Mouse (Mus musculus): Measurements from ENCODE around the gene Wbp2nl. TPM values are rescaled to one million over a fixed set of nuclear protein-coding genes. Genes with fewer than 3 reads are reported as not detected.

Gene Wbp2nl
- polyA plus RNA-seq, 1 experiment, result not detected

GRCm38 (mm10) chr15:82272295-82272694 lies 26.5 kb upstream of the Wbp2nl start:
- no peak overlapping the region for H3K4me3 ChIP-seq (ENCODE audit: insufficient read depth, low read length)
- H3K4me1 ChIP-seq (ENCODE audit: control insufficient read depth, insufficient read depth, low read length), result no peaks in the 10 kb centered on the region
- H3K27ac ChIP-seq (ENCODE audit: insufficient read depth, low read depth, low read length), result no peak overlapping the region
- TF ChIP-seq POLR2A (IDR thresholded peaks at IDR 0.05; ENCODE audit: borderline replicate concordance, low read depth, low read length) (no peak), CTCF (IDR thresholded peaks at IDR 0.05; ENCODE audit: low read depth, low read length) (no peak)

- H3K4me3 ChIP-seq (ENCODE audit: insufficient read depth, low read length), result peak within 1 kb of the TSS; percentile 65
- TF ChIP-seq POLR2A (IDR thresholded peaks at IDR 0.05; ENCODE audit: borderline replicate concordance, low read depth, low read length) (no peak), CTCF (IDR thresholded peaks at IDR 0.05; ENCODE audit: low read depth, low read length) (no peak)
- H3K27ac ChIP-seq (ENCODE audit: insufficient read depth, low read depth, low read length), result no peak within 1 kb of the TSS
These were observed 24.2 kb upstream of the Wbp2nl start, which contains the start of gene Sept3 for GRCm38 (mm10) chr15:82274593-82274926. Gene Sept3 (plus strand): TSS chr15:82274893.

DNA sequence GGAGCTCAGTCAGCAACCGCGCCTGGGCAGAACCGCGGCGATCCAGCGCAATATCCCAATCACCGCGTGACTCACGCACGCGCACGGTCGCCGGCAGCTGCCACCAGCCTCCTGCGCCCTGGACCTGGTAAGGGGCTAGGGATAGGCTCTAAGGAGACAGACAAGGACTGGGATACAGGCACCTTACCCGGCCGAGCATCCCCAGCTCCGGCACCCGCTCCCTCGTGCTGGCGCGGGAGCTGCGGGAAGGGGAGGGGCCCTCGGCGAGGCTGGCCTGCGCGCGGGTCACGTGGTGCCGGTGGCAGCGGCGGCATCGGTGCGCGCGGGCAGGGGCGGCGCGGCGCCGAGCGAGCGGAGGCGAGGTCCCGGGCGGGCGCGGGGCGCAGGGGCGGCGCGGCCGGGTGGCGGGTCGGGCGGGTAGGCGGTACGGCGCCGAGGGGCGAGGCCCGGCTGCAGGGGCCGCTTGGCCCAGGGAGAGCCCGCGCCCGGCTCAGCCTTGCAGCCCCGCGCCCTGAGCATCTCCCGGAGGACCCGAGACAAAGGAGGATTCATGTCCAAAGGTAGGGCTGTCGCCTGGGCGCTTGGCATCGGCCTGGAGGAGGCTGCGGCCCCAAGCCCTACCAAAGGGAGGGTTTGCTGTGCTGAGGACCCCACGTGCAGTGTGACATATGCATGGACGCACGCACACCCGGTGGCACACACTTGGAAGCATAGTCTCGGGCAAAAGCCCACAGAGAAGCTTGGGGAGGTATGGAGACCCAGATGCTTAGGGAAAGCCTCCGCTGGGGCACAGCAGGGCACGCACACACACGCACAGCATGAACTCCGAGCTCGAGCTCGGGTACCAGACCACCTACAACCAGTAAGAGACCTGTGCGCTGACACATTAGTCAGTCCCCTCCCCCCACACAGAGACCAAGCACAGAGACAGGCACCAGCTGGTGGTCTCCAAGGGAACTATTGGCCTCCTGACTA lies 23.5 kb upstream of the Wbp2nl start:
- H3K27ac ChIP-seq (ENCODE audit: insufficient read depth, low read depth, low read length), result no peak overlapping the region
- no peaks in the 10 kb centered on the region for H3K4me1 ChIP-seq (ENCODE audit: control insufficient read depth, insufficient read depth, low read length)
- no peak for TF ChIP-seq POLR2A (IDR thresholded peaks at IDR 0.05; ENCODE audit: borderline replicate concordance, low read depth, low read length)
- no peak for TF ChIP-seq CTCF (IDR thresholded peaks at IDR 0.05; ENCODE audit: low read depth, low read length)
- H3K4me3 ChIP-seq (ENCODE audit: insufficient read depth, low read length), result peak overlapping the region; percentile 65

More at GRCm38 (mm10) chr15:82274593-82274926, 24.2 kb upstream of the Wbp2nl start, which contains the start of gene Sept3:
- H3K4me1 ChIP-seq (ENCODE audit: control insufficient read depth, insufficient read depth, low read length), result no peaks in the 10 kb centered on the region

DNA sequence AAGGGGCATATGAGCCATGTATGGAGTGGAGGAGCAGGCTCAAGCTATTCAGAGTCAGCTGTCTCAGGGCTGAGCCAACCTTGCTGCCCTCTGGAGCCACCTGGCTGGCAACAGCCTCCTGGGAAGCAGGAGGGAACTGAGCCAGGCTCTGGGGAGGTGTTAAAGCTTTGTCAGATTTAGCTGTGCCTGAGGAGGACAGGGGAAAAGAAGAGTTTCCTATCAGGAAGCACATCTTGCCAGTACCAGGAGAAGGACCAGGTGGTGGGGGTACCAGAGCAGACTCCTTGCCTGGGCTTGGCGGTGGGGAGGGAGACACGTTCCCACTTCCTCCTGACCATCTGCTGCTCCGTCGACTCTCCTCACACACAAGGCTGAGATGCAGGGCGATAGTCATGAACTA lies 21.2 kb upstream of the Wbp2nl start:
- no peak overlapping the region for H3K27ac ChIP-seq (ENCODE audit: insufficient read depth, low read depth, low read length)
- TF ChIP-seq POLR2A (IDR thresholded peaks at IDR 0.05; ENCODE audit: borderline replicate concordance, low read depth, low read length) (no peak), CTCF (IDR thresholded peaks at IDR 0.05; ENCODE audit: low read depth, low read length) (no peak)
- H3K4me3 ChIP-seq (ENCODE audit: insufficient read depth, low read length), result no peak overlapping the region
- no peaks in the 10 kb centered on the region for H3K4me1 ChIP-seq (ENCODE audit: control insufficient read depth, insufficient read depth, low read length)

GRCm38 (mm10) chr15:82280638-82281037 lies 18.1 kb upstream of the Wbp2nl start:
- TF ChIP-seq POLR2A (IDR thresholded peaks at IDR 0.05; ENCODE audit: borderline replicate concordance, low read depth, low read length) (no peak), CTCF (IDR thresholded peaks at IDR 0.05; ENCODE audit: low read depth, low read length) (no peak)
- H3K27ac ChIP-seq (ENCODE audit: insufficient read depth, low read depth, low read length), result no peak overlapping the region
- no peak overlapping the region for H3K4me3 ChIP-seq (ENCODE audit: insufficient read depth, low read length)
- H3K4me1 ChIP-seq (ENCODE audit: control insufficient read depth, insufficient read depth, low read length), result no peaks in the 10 kb centered on the region

GRCm38 (mm10) chr15:82286157-82286556 lies 12.6 kb upstream of the Wbp2nl start:
- Histone ChIP-seq H3K27ac (ENCODE audit: insufficient read depth, low read depth, low read length) (no peak overlapping the region), H3K4me3 (ENCODE audit: insufficient read depth, low read length) (no peak overlapping the region), H3K4me1 (ENCODE audit: control insufficient read depth, insufficient read depth, low read length) (no peaks in the 10 kb centered on the region)
- TF ChIP-seq POLR2A (IDR thresholded peaks at IDR 0.05; ENCODE audit: borderline replicate concordance, low read depth, low read length) (no peak), CTCF (IDR thresholded peaks at IDR 0.05; ENCODE audit: low read depth, low read length) (no peak)

DNA sequence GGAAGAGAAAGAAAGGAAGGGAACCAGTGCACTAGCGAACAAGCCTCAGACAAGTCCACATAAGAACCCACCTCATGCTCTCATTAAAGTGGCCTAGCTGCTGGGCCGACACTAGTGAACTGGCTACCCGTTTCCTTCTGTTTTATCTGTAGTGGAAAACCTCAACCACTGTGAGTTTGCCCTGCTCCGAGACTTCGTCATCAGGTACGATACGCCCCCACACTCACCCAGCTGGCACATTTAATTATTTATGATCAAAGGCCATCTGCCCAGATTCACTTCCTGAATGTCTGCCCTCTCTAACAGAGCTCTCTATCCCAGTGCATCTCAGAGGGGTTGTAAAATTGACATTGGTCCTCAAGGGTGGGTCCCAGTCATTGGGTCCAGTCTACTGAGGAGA lies 8.5 kb upstream of the Wbp2nl start:
- Histone ChIP-seq H3K4me3 (ENCODE audit: insufficient read depth, low read length) (no peak overlapping the region), H3K27ac (ENCODE audit: insufficient read depth, low read depth, low read length) (no peak overlapping the region), H3K4me1 (ENCODE audit: control insufficient read depth, insufficient read depth, low read length) (no peaks in the 10 kb centered on the region)
- TF ChIP-seq CTCF (IDR thresholded peaks at IDR 0.05; ENCODE audit: low read depth, low read length) (no peak), POLR2A (IDR thresholded peaks at IDR 0.05; ENCODE audit: borderline replicate concordance, low read depth, low read length) (no peak)

DNA sequence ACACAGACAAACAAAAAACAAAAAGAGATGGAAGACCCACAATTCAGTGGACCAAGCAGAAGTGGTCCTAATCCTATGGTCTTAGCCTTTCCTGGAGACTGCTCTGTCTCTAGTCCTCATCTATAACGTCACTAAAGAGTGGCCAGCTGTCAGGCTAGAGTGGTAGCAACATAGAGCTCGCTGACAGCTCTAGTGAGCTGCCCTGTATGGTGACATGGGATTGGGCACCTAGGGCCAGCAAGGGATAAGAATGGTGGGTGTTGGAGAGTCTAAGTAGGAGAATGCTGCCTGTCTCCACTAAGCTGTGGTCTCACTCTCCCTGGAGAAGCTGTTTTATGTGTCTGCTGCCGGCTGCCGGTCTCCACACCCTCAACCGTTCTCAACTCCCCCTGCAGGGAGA lies 5.9 kb upstream of the Wbp2nl start:
- no peak overlapping the region for H3K4me3 ChIP-seq (ENCODE audit: insufficient read depth, low read length)
- no peak overlapping the region for H3K27ac ChIP-seq (ENCODE audit: insufficient read depth, low read depth, low read length)
- H3K4me1 ChIP-seq (ENCODE audit: control insufficient read depth, insufficient read depth, low read length), result no peaks in the 10 kb centered on the region
- TF ChIP-seq POLR2A (IDR thresholded peaks at IDR 0.05; ENCODE audit: borderline replicate concordance, low read depth, low read length), result no peak

DNA sequence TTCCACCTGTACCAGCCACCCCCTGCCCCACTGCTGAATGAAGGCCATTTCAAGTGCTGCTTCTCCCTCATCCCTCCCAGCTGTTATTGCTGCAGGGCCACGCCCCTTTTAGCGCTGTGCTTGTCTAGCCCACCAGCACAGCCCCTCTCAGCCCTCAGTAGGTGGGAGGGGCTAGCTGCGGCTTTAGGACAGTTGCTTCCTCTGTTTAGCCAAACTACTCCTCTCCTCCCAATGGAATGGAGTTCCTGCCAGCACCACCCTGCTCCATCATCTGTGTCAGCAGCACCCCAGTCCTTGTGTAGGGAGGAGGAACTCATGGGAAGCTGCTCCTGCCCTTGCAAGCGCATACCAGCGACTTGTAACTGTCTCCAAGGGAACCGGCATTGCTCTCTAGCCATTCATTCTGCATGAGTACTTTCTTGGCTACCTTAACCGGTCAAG lies 5.5 kb upstream of the Wbp2nl start:
- no peak overlapping the region for H3K27ac ChIP-seq (ENCODE audit: insufficient read depth, low read depth, low read length)
- no peaks in the 10 kb centered on the region for H3K4me1 ChIP-seq (ENCODE audit: control insufficient read depth, insufficient read depth, low read length)
- TF ChIP-seq POLR2A (IDR thresholded peaks at IDR 0.05; ENCODE audit: borderline replicate concordance, low read depth, low read length) (no peak), CTCF (IDR thresholded peaks at IDR 0.05; ENCODE audit: low read depth, low read length) (no peak)
- H3K4me3 ChIP-seq (ENCODE audit: insufficient read depth, low read length), result no peak overlapping the region

- Histone ChIP-seq H3K4me3 (ENCODE audit: insufficient read depth, low read length) (no peak overlapping the region), H3K4me1 (ENCODE audit: control insufficient read depth, insufficient read depth, low read length) (no peaks in the 10 kb centered on the region), H3K27ac (ENCODE audit: insufficient read depth, low read depth, low read length) (no peak overlapping the region)
- TF ChIP-seq POLR2A (IDR thresholded peaks at IDR 0.05; ENCODE audit: borderline replicate concordance, low read depth, low read length), result no peak
- no peak for TF ChIP-seq CTCF (IDR thresholded peaks at IDR 0.05; ENCODE audit: low read depth, low read length)
These were observed 4.7 kb upstream of the Wbp2nl start for GRCm38 (mm10) chr15:82294059-82294458.
